Mouse (Mus musculus): ENCODE measurements at regions not wholly inside any gene's neighbourhood (a gene's known extent, or its start where the extent isn't known, plus 50 kb on each side); places are given as distances from the start of the nearest gene placed in this dataset.

DNA sequence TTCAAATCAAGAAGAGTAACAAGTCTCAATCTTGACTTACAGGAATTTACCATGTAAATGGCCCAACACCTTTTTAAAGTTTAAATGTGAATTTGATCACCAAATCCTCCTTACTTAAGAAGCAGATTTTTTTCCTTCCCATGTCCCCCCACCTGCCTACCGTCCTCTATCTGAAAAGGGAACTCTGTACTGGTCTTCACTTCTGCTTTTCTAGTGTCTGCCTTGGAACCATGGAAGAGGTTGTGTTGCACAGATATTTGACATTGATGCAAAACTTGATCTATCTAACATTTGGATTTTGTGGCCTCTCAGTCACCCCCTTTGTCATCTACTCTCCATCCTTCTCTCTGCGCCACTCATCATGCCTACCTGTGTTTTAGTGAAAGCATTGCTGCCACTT is 143.3 kb upstream of the Adgrl3 start:
- no peaks in the 10 kb centered on the region for H3K27me3 ChIP-seq (ENCODE audit: control insufficient read depth, insufficient read depth, insufficient read length)

DNA sequence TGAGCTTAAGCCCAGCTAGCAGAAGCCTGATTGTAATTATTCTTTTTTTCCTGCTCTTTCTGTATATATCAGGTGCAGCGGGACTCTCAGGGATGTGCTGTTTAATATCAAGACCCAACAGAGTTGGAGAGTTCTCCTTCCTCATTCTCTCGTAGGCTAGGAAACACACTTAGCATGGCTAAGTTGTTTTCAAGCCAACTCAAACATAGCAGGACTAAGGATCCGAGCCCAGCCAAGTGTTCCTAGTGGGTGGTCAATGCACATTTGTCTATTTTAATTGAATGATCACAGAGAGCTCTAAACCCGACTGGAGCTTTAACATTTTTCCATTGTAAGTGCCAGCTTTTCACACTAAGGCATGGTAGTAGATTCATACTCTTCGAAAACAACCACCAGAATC is 121.7 kb upstream of the Adgrl3 start:
- H3K36me3 ChIP-seq (ENCODE audit: control insufficient read depth, insufficient read depth): no peaks in the 10 kb centered on the region
- no peaks in the 10 kb centered on the region for H3K79me2 ChIP-seq (ENCODE audit: control insufficient read depth, insufficient read depth)
- no peaks in the 10 kb centered on the region for H3K27me3 ChIP-seq (ENCODE audit: control insufficient read depth, insufficient read depth, insufficient read length)
- TF ChIP-seq TCF12 (IDR thresholded peaks at IDR 0.05; ENCODE audit: insufficient read depth, poor library complexity, severe bottlenecking) (no peak), MAX (IDR thresholded peaks at IDR 0.05; ENCODE audit: low read depth) (no peak), POLR2A (IDR thresholded peaks at IDR 0.05; ENCODE audit: insufficient read length, low read depth) (no peak), POLR2AphosphoS2 (IDR thresholded peaks at IDR 0.05; ENCODE audit: insufficient read length, low read depth) (no peak), SRF (IDR thresholded peaks at IDR 0.05; ENCODE audit: control insufficient read depth, insufficient read length, low read depth) (no peak), REST (IDR thresholded peaks at IDR 0.05; ENCODE audit: insufficient read depth, insufficient read length) (no peak), E2F4 (IDR thresholded peaks at IDR 0.05; ENCODE audit: insufficient read depth) (no peak), MYOG (IDR thresholded peaks at IDR 0.05; ENCODE audit: control insufficient read depth in 1 of 3, insufficient read depth in 1 of 3, insufficient read length in 2 of 3, low read depth in 2 of 3) (no peak), CEBPB (IDR thresholded peaks at IDR 0.05; ENCODE audit: insufficient read depth, poor library complexity, severe bottlenecking) (no peak), MYOD1 (IDR thresholded peaks at IDR 0.05; ENCODE audit: control insufficient read depth in 1 of 3, insufficient read length in 2 of 3, low read depth in 2 of 3) (no peak), USF1 (IDR thresholded peaks at IDR 0.05; ENCODE audit: low read depth) (no peak), TCF3 (IDR thresholded peaks at IDR 0.05; ENCODE audit: insufficient read length, low read depth) (no peak)
- H3K4me2 ChIP-seq (ENCODE audit: low read depth): no peak overlapping the region
- no peak overlapping the region for H3ac ChIP-seq (ENCODE audit: control insufficient read depth, insufficient read length)
- H3K4me3 ChIP-seq: no peak overlapping the region

More for the DNA sequence above, 143.3 kb upstream of the Adgrl3 start:
- Histone ChIP-seq H3K4me2 (ENCODE audit: low read depth) (no peak overlapping the region), H3ac (ENCODE audit: control insufficient read depth, insufficient read length) (no peak overlapping the region), H3K4me3 (no peak overlapping the region), H3K79me2 (ENCODE audit: control insufficient read depth, insufficient read depth) (no peaks in the 10 kb centered on the region), H3K36me3 (ENCODE audit: control insufficient read depth, insufficient read depth) (no peaks in the 10 kb centered on the region)
- TF ChIP-seq POLR2A (IDR thresholded peaks at IDR 0.05; ENCODE audit: insufficient read length, low read depth) (no peak), USF1 (IDR thresholded peaks at IDR 0.05; ENCODE audit: low read depth) (no peak), POLR2AphosphoS2 (IDR thresholded peaks at IDR 0.05; ENCODE audit: insufficient read length, low read depth) (no peak), MYOG (IDR thresholded peaks at IDR 0.05; ENCODE audit: control insufficient read depth in 1 of 3, insufficient read depth in 1 of 3, insufficient read length in 2 of 3, low read depth in 2 of 3) (no peak), CEBPB (IDR thresholded peaks at IDR 0.05; ENCODE audit: insufficient read depth, poor library complexity, severe bottlenecking) (no peak), TCF12 (IDR thresholded peaks at IDR 0.05; ENCODE audit: insufficient read depth, poor library complexity, severe bottlenecking) (no peak), E2F4 (IDR thresholded peaks at IDR 0.05; ENCODE audit: insufficient read depth) (no peak), MAX (IDR thresholded peaks at IDR 0.05; ENCODE audit: low read depth) (no peak), TCF3 (IDR thresholded peaks at IDR 0.05; ENCODE audit: insufficient read length, low read depth) (no peak), REST (IDR thresholded peaks at IDR 0.05; ENCODE audit: insufficient read depth, insufficient read length) (no peak)

DNA sequence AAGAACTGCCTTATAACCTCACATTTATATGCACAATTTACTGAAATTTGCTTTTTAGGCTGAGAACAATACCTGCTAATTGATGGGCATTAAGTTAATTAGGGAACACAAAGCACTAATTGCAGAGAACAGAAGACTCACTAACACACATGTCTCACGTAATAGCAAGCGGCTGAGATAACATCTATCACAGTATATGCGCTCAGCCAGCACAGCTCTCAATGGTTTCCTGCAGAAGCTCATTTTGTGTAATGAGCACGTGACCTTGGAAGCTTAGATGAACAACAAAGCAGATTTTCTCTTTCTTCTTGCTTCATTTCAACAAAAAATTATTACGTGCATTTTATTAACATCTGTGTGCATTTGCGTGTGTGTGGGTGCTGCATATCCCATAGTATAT is 111.2 kb upstream of the Adgrl3 start:
- Histone ChIP-seq H3K36me3 (ENCODE audit: control insufficient read depth, insufficient read depth) (no peaks in the 10 kb centered on the region), H3K4me3 (no peak overlapping the region), H3K79me2 (ENCODE audit: control insufficient read depth, insufficient read depth) (no peaks in the 10 kb centered on the region), H3ac (ENCODE audit: control insufficient read depth, insufficient read length) (no peak overlapping the region), H3K27me3 (ENCODE audit: control insufficient read depth, insufficient read depth, insufficient read length) (no peaks in the 10 kb centered on the region), H3K4me2 (ENCODE audit: low read depth) (no peak overlapping the region)
- TF ChIP-seq MYOG (IDR thresholded peaks at IDR 0.05; ENCODE audit: control insufficient read depth in 1 of 3, insufficient read depth in 1 of 3, insufficient read length in 2 of 3, low read depth in 2 of 3): no peak
- no peak for TF ChIP-seq SRF (IDR thresholded peaks at IDR 0.05; ENCODE audit: control insufficient read depth, insufficient read length, low read depth)
- TF ChIP-seq POLR2A (IDR thresholded peaks at IDR 0.05; ENCODE audit: insufficient read length, low read depth): no peak
- no peak for TF ChIP-seq TCF3 (IDR thresholded peaks at IDR 0.05; ENCODE audit: insufficient read length, low read depth)
- TF ChIP-seq MAX (IDR thresholded peaks at IDR 0.05; ENCODE audit: low read depth): no peak
- TF ChIP-seq MYOD1 (IDR thresholded peaks at IDR 0.05; ENCODE audit: control insufficient read depth in 1 of 3, insufficient read length in 2 of 3, low read depth in 2 of 3): no peak
- no peak for TF ChIP-seq E2F4 (IDR thresholded peaks at IDR 0.05; ENCODE audit: insufficient read depth)
- TF ChIP-seq REST (IDR thresholded peaks at IDR 0.05; ENCODE audit: insufficient read depth, insufficient read length): no peak
- TF ChIP-seq POLR2AphosphoS2 (IDR thresholded peaks at IDR 0.05; ENCODE audit: insufficient read length, low read depth): no peak

DNA sequence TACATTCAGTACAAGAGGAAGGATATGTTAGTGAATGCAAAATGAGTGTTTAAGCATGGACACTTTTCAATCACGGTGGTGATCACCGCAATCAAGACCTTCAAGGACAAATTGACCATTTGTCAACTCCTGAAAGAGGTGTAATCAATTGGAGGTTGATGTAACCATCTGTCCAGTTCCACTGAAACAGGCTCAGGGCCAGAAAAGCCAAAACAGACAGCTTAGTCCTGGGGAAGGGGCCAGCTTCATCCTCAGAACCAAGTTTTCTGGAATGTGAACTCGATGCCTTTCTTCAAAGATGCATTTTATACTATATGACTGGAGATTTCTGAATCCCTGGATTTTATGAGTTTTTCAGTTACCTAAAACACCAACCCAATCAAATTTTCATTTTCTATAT is 81.1 kb upstream of the Adgrl3 start:
- TF ChIP-seq MAX (IDR thresholded peaks at IDR 0.05; ENCODE audit: low read depth) (no peak), USF1 (IDR thresholded peaks at IDR 0.05; ENCODE audit: low read depth) (no peak), POLR2A (IDR thresholded peaks at IDR 0.05; ENCODE audit: insufficient read length, low read depth) (no peak), POLR2AphosphoS2 (IDR thresholded peaks at IDR 0.05; ENCODE audit: insufficient read length, low read depth) (no peak), TCF3 (IDR thresholded peaks at IDR 0.05; ENCODE audit: insufficient read length, low read depth) (no peak), SRF (IDR thresholded peaks at IDR 0.05; ENCODE audit: control insufficient read depth, insufficient read length, low read depth) (no peak), TCF12 (IDR thresholded peaks at IDR 0.05; ENCODE audit: insufficient read depth, poor library complexity, severe bottlenecking) (no peak), CEBPB (IDR thresholded peaks at IDR 0.05; ENCODE audit: insufficient read depth, poor library complexity, severe bottlenecking) (no peak), REST (IDR thresholded peaks at IDR 0.05; ENCODE audit: insufficient read depth, insufficient read length) (no peak), MYOG (IDR thresholded peaks at IDR 0.05; ENCODE audit: control insufficient read depth in 1 of 3, insufficient read depth in 1 of 3, insufficient read length in 2 of 3, low read depth in 2 of 3) (no peak), E2F4 (IDR thresholded peaks at IDR 0.05; ENCODE audit: insufficient read depth) (no peak), MYOD1 (IDR thresholded peaks at IDR 0.05; ENCODE audit: control insufficient read depth in 1 of 3, insufficient read length in 2 of 3, low read depth in 2 of 3) (no peak)
- Histone ChIP-seq H3ac (ENCODE audit: control insufficient read depth, insufficient read length) (no peak overlapping the region), H3K36me3 (ENCODE audit: control insufficient read depth, insufficient read depth) (no peaks in the 10 kb centered on the region), H3K79me2 (ENCODE audit: control insufficient read depth, insufficient read depth) (no peaks in the 10 kb centered on the region), H3K4me2 (ENCODE audit: low read depth) (no peak overlapping the region), H3K27me3 (ENCODE audit: control insufficient read depth, insufficient read depth, insufficient read length) (no peaks in the 10 kb centered on the region), H3K4me3 (no peak overlapping the region)
